Mouse (Mus musculus): ENCODE measurements around the gene Hist1h3d. TPM values are rescaled to one million over a fixed set of nuclear protein-coding genes. Genes with fewer than 3 reads are reported as not detected.
"Not testable (repeated sequence)": the region's sequence is repeated elsewhere in the genome, so short reads cannot be mapped to it uniquely, and the experiment has no call there.

Hist1h3d gene
- polyA plus RNA-seq, 1 experiment: 161 TPM

DNA sequence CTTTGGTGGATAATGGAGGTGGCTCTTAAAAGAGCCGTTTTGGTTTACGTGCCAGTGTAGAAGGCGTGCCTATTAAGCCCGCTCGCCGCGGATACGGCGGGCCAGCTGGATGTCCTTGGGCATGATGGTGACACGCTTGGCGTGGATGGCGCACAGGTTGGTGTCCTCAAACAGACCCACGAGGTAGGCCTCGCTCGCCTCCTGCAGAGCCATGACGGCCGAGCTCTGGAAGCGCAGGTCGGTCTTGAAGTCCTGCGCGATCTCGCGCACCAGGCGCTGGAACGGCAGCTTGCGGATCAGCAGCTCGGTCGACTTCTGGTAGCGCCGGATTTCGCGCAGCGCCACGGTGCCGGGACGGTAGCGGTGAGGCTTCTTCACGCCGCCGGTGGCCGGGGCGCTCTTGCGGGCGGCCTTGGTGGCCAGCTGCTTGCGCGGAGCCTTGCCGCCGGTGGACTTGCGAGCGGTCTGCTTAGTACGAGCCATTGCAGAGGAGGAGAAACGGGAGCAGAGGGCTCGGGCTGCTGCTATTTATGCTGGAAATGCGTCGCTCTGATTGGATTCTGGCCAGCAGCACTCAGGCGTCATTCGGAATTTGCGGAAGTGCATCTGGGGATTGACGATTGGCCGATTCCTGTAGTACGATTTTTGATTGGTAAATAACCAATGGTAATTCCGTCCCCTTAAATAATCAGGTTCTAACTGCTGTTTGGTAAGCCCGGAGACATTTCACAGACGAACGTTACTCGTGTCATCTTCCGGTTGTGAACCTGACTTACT, 13.5 kb upstream of the Hist1h3d start, which contains the start of gene Hist1h3e:
Hist1h3e (minus strand) TSS at position 487 of the 777 bp plus-strand sequence.
- Histone ChIP-seq H3K4me3 (ENCODE audit: control insufficient read depth, insufficient read depth, low read length) (peak within 1 kb of the TSS; percentile 52), H3K27ac (ENCODE audit: control insufficient read depth, insufficient read depth, low read length) (peak within 1 kb of the TSS; percentile 79)
- TF ChIP-seq POLR2A (IDR thresholded peaks at IDR 0.05; ENCODE audit: control insufficient read depth, extremely low read depth, insufficient read depth, low read length, poor library complexity): peak; percentile 91
- H3K4me1 ChIP-seq (replicated peaks; ENCODE audit: control insufficient read depth, insufficient read depth, low read length); H3K27me3 ChIP-seq (ENCODE audit: control insufficient read depth, insufficient read depth, low read length); H3K36me3 ChIP-seq (ENCODE audit: control insufficient read depth, insufficient read depth, low read length): not testable (repeated sequence)
- peak; percentile 88 for DNase-seq
- WGBS: under 1% methylated on average over 62 of the region's 67 CpGs

DNA sequence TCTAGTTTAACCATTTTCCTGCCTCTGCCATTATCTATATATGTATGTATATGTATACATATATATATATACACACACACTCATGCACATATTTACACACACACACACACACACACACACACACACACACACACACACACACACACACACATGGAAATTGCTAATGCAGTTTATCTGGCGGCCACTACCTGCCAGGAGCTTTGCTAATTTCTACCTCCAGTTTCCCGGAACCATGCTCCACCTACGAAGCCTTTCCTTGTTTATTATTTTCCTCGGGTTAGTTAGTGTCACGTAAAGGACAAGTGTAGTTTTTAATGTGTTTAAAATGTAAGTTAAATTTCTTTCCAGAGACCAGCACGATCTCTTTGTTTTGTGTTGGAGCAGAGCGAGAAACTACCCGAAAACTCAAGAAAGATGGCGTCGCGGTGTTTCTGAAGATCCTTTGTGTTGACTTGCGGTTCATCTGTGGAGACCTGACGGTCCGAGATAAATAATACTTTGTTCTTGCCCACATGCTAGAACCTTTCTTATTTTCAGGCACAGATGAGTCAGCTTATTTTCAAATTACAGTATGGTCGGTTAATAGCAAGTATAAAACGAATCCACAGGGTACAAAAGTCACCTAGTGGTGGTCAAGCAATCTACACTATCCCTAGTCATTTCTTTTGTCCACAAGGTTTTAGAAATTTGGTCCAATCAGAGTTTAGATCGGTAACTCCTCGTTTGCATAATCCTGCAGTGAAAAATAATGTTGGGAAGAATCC, 12.7 kb upstream of the Hist1h3d start:
- Histone ChIP-seq H3K27me3 (ENCODE audit: control insufficient read depth, insufficient read depth, low read length) (no peaks in the 10 kb centered on the region), H3K4me1 (replicated peaks; ENCODE audit: control insufficient read depth, insufficient read depth, low read length) (no peaks in the 10 kb centered on the region), H3K27ac (ENCODE audit: control insufficient read depth, insufficient read depth, low read length) (peak overlapping the region; percentile 79), H3K4me3 (ENCODE audit: control insufficient read depth, insufficient read depth, low read length) (no peak overlapping the region), H3K36me3 (ENCODE audit: control insufficient read depth, insufficient read depth, low read length) (no peaks in the 10 kb centered on the region)
- WGBS: 3% methylated on average over 18 of the region's 18 CpGs
- TF ChIP-seq POLR2A (IDR thresholded peaks at IDR 0.05; ENCODE audit: control insufficient read depth, extremely low read depth, insufficient read depth, low read length, poor library complexity) (no peak), CTCF (IDR thresholded peaks at IDR 0.05; ENCODE audit: borderline replicate concordance, control insufficient read depth, extremely low read depth, insufficient read depth, low read length, poor library complexity) (no peak)
- DNase-seq: no peak

DNA sequence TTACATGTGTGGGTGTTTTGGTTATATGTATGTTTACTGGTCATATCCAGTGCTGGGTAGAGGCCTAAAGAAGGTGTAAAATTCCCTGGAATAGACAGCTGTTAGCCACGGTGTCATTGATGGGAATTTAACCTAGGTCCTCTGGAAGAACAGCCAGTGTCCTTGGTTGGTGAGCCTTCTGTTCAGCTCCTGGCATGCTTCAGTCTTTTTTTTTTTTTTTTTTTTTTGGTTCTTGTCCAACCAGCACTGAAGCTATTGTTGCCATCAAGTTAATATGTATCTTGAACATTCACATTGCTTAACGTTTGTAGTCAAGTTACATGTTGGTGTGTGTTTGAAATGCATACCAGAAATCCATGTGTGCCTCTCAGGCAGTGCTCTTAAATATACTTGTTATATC, 11.1 kb upstream of the Hist1h3d start:
- WGBS: 93% methylated on average over 2 of the region's 2 CpGs
- Histone ChIP-seq H3K27ac (ENCODE audit: control insufficient read depth, insufficient read depth, low read length) (no peak overlapping the region), H3K27me3 (ENCODE audit: control insufficient read depth, insufficient read depth, low read length) (no peaks in the 10 kb centered on the region), H3K36me3 (ENCODE audit: control insufficient read depth, insufficient read depth, low read length) (no peaks in the 10 kb centered on the region), H3K4me3 (ENCODE audit: control insufficient read depth, insufficient read depth, low read length) (no peak overlapping the region), H3K4me1 (replicated peaks; ENCODE audit: control insufficient read depth, insufficient read depth, low read length) (no peaks in the 10 kb centered on the region)
- DNase-seq: no peak
- no peak for TF ChIP-seq CTCF (IDR thresholded peaks at IDR 0.05; ENCODE audit: borderline replicate concordance, control insufficient read depth, extremely low read depth, insufficient read depth, low read length, poor library complexity)
- no peak for TF ChIP-seq POLR2A (IDR thresholded peaks at IDR 0.05; ENCODE audit: control insufficient read depth, extremely low read depth, insufficient read depth, low read length, poor library complexity)

DNA sequence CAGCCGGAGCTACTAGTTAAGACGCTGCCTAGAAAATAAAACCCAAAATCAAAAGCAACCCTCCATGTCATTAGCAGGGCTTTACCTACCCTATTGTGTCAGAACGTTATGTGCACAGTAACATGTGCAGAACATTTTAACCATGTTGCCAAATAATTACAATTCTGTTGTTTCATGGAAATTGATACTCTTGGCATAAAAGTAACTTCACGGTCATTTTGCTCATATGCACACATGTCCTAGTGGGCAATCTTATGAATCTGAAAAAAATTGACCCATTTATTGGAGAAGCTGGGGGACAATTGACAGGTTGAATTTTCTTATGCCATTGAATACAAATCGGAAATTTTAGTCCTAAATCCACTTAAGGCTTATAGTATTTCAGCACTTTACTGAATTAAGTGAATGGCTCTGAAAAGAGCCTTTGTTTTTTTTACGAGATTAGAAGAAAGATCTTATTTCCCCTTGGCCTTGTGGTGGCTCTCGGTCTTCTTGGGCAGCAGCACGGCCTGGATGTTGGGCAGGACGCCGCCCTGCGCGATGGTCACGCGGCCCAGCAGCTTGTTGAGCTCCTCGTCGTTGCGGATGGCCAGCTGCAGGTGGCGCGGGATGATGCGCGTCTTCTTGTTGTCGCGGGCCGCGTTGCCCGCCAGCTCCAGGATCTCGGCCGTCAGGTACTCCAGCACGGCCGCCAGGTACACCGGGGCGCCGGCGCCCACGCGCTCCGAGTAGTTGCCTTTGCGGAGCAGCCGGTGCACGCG, 5.1 kb upstream of the Hist1h3d start:
- H3K4me1 ChIP-seq (replicated peaks; ENCODE audit: control insufficient read depth, insufficient read depth, low read length); DNase-seq; H3K36me3 ChIP-seq (ENCODE audit: control insufficient read depth, insufficient read depth, low read length); H3K27me3 ChIP-seq (ENCODE audit: control insufficient read depth, insufficient read depth, low read length): not testable (repeated sequence)
- peak overlapping the region; percentile 100 for H3K27ac ChIP-seq (ENCODE audit: control insufficient read depth, insufficient read depth, low read length)
- WGBS: 4% methylated on average over 27 of the region's 41 CpGs
- peak overlapping the region; percentile 94 for H3K4me3 ChIP-seq (ENCODE audit: control insufficient read depth, insufficient read depth, low read length)

DNA sequence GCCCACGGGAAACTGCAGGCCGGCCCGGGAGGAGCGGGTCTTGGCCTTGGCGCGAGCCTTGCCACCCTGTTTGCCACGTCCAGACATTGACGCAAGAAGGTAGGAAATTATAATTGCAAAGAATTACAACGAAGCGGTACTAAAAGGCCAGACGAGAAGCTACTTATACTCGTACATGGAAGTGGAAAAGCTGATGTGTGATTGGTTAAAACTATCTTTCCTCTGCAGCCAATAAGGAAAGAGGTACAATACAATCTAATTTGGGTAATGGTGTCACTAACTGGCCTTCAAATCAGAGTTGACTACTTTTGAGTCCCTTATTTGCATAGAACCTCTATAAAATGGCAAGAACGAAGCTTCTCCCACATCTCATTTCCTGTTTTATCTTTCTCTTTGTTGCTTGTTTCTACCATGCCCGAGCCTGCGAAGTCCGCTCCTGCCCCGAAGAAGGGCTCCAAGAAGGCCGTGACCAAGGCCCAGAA, 4.5 kb upstream of the Hist1h3d start, which contains the start of the genes Hist1h2ae and Hist1h2bg:
Hist1h2ae (minus strand) TSS at position 199 of the 482 bp plus-strand sequence.
Hist1h2bg (plus strand) TSS at position 375 of the 482 bp plus-strand sequence.
- peak; percentile 76 for DNase-seq
- peaks cover 3% of the 10 kb centered on the region for H3K4me1 ChIP-seq (replicated peaks; ENCODE audit: control insufficient read depth, insufficient read depth, low read length)
- H3K27me3 ChIP-seq (ENCODE audit: control insufficient read depth, insufficient read depth, low read length): no peaks in the 10 kb centered on the region
- peak within 1 kb of the TSS; percentile 100 for H3K27ac ChIP-seq (ENCODE audit: control insufficient read depth, insufficient read depth, low read length)
- no peak for TF ChIP-seq POLR2A (IDR thresholded peaks at IDR 0.05; ENCODE audit: control insufficient read depth, extremely low read depth, insufficient read depth, low read length, poor library complexity)
- TF ChIP-seq CTCF (IDR thresholded peaks at IDR 0.05; ENCODE audit: borderline replicate concordance, control insufficient read depth, extremely low read depth, insufficient read depth, low read length, poor library complexity): no peak
- peak within 1 kb of the TSS; percentile 94 for H3K4me3 ChIP-seq (ENCODE audit: control insufficient read depth, insufficient read depth, low read length)
- H3K36me3 ChIP-seq (ENCODE audit: control insufficient read depth, insufficient read depth, low read length): no peaks in the 10 kb centered on the region
- under 1% methylated on average over 18 of the region's 18 CpGs for WGBS

DNA sequence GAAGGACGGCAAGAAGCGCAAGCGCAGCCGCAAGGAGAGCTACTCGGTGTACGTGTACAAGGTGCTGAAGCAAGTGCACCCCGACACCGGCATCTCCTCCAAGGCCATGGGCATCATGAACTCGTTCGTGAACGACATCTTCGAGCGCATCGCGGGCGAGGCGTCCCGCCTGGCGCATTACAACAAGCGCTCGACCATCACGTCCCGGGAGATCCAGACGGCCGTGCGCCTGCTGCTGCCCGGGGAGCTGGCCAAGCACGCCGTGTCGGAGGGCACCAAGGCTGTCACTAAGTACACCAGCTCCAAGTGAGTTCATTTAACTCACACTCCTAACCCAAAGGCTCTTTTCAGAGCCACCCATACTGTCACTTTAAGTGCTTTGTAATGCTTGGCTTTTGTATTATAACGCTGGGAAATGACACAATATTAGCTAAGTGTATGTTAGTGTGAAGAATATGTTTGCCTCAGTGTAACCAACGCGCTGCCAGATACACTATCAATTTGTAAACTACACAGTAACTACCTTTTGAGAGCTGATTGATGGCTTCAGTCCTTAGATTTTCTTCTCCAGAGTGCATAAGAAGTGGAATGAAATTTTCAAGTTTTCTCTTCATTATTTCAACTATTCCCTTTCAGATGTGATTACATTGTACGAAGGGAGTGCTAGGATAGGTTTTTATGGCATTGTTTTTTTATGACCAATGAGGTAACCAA, 3.9 kb upstream of the Hist1h3d start:
- not testable (repeated sequence) for H3K4me1 ChIP-seq (replicated peaks; ENCODE audit: control insufficient read depth, insufficient read depth, low read length); H3K27me3 ChIP-seq (ENCODE audit: control insufficient read depth, insufficient read depth, low read length); DNase-seq; H3K36me3 ChIP-seq (ENCODE audit: control insufficient read depth, insufficient read depth, low read length)
- H3K27ac ChIP-seq (ENCODE audit: control insufficient read depth, insufficient read depth, low read length): peak overlapping the region; percentile 82
- peak overlapping the region; percentile 45 for H3K4me3 ChIP-seq (ENCODE audit: control insufficient read depth, insufficient read depth, low read length)
- WGBS: under 1% methylated on average over 19 of the region's 34 CpGs
